Mouse (Mus musculus) thymus, postnatal 4 days (tissue): ENCODE measurements around the gene Gm379.

Source experiments
- DNase-seq: peaks from one replicate; pipeline ENCODE4 v3.0.0; 2021

The Gm379 gene

GRCm38 (mm10) chrX:108664885-108665284 lies at the start of gene Gm379:
TSS of gene Gm379 (minus strand) at chrX:108664891.
- DNase-seq = no peak

- no peak for DNase-seq
Measured at GRCm38 (mm10) chrX:108704312-108704711, 39.6 kb upstream of the Gm379 start.

- no peak for DNase-seq
Measured at GRCm38 (mm10) chrX:108668868-108669267, 4.2 kb upstream of the Gm379 start.

- no peak for DNase-seq
Measured at GRCm38 (mm10) chrX:108621991-108622390, 42.7 kb downstream of the Gm379 start.

GRCm38 (mm10) chrX:108620886-108621285 lies 43.8 kb downstream of the Gm379 start:
- DNase-seq = no peak
